Mouse (Mus musculus): ENCODE measurements around the gene Plekha8. TPM values are rescaled to one million over a fixed set of nuclear protein-coding genes. Genes with fewer than 3 reads are reported as not detected.

The Plekha8 gene
- polyA plus RNA-seq, 1 experiment = 2.0 TPM

GRCm38 (mm10) chr6:54681746-54682428, 87.0 kb downstream of the Plekha8 start:
- Histone ChIP-seq H3K27ac (ENCODE audit: control insufficient read depth, insufficient read depth, low read depth, low read length, poor library complexity) (peak overlapping the region; percentile 93), H3K4me1 (ENCODE audit: control insufficient read depth, insufficient read depth, low read length) (no peaks in the 10 kb centered on the region; the same call in 1 of the 2 replicates), H3K4me3 (replicated peaks; ENCODE audit: control insufficient read depth, low read depth, low read length) (peak overlapping the region; percentile 100)
- TF ChIP-seq CTCF (IDR thresholded peaks at IDR 0.05; ENCODE audit: control insufficient read depth, insufficient read depth, low read length) (no peak), POLR2A (IDR thresholded peaks at IDR 0.05; ENCODE audit: borderline replicate concordance, control insufficient read depth, low read depth, low read length) (peak; percentile 79; the same call in 1 of the 2 replicates)
- WGBS = under 1% methylated on average over 59 of the region's 61 CpGs

- Histone ChIP-seq H3K4me1 (ENCODE audit: control insufficient read depth, insufficient read depth, low read length) (no peaks in the 10 kb centered on the region; the same call in 1 of the 2 replicates), H3K27ac (ENCODE audit: control insufficient read depth, insufficient read depth, low read depth, low read length, poor library complexity) (no peak overlapping the region), H3K4me3 (replicated peaks; ENCODE audit: control insufficient read depth, low read depth, low read length) (no peak overlapping the region)
- TF ChIP-seq CTCF (IDR thresholded peaks at IDR 0.05; ENCODE audit: control insufficient read depth, insufficient read depth, low read length) = no peak
- no peak for TF ChIP-seq POLR2A (IDR thresholded peaks at IDR 0.05; ENCODE audit: borderline replicate concordance, control insufficient read depth, low read depth, low read length)
- WGBS = 45% methylated on average over 4 of the region's 4 CpGs
Measured at GRCm38 (mm10) chr6:54684085-54684484, 89.2 kb downstream of the Plekha8 start.

GRCm38 (mm10) chr6:54685103-54685502, 90.2 kb downstream of the Plekha8 start:
- TF ChIP-seq POLR2A (IDR thresholded peaks at IDR 0.05; ENCODE audit: borderline replicate concordance, control insufficient read depth, low read depth, low read length) (no peak), CTCF (IDR thresholded peaks at IDR 0.05; ENCODE audit: control insufficient read depth, insufficient read depth, low read length) (no peak)

GRCm38 (mm10) chr6:54685716-54686395, 90.9 kb downstream of the Plekha8 start:
- no peaks in the 10 kb centered on the region; the same call in 1 of the 2 replicates for H3K4me1 ChIP-seq (ENCODE audit: control insufficient read depth, insufficient read depth, low read length)
- 71% methylated on average over 14 of the region's 14 CpGs for WGBS
- TF ChIP-seq CTCF (IDR thresholded peaks at IDR 0.05; ENCODE audit: control insufficient read depth, insufficient read depth, low read length) (no peak), POLR2A (IDR thresholded peaks at IDR 0.05; ENCODE audit: borderline replicate concordance, control insufficient read depth, low read depth, low read length) (no peak)
- no peak overlapping the region for H3K4me3 ChIP-seq (replicated peaks; ENCODE audit: control insufficient read depth, low read depth, low read length)
- H3K27ac ChIP-seq (ENCODE audit: control insufficient read depth, insufficient read depth, low read depth, low read length, poor library complexity) = no peak overlapping the region

More at GRCm38 (mm10) chr6:54685103-54685502, 90.2 kb downstream of the Plekha8 start:
- WGBS = 20% methylated on average over 5 of the region's 5 CpGs
- Histone ChIP-seq H3K27ac (ENCODE audit: control insufficient read depth, insufficient read depth, low read depth, low read length, poor library complexity) (no peak overlapping the region), H3K4me1 (ENCODE audit: control insufficient read depth, insufficient read depth, low read length) (no peaks in the 10 kb centered on the region; the same call in 1 of the 2 replicates), H3K4me3 (replicated peaks; ENCODE audit: control insufficient read depth, low read depth, low read length) (no peak overlapping the region)

GRCm38 (mm10) chr6:54686946-54687737, 92.2 kb downstream of the Plekha8 start:
- WGBS = 92% methylated on average over 21 of the region's 21 CpGs
- Histone ChIP-seq H3K4me3 (replicated peaks; ENCODE audit: control insufficient read depth, low read depth, low read length) (no peak overlapping the region), H3K4me1 (ENCODE audit: control insufficient read depth, insufficient read depth, low read length) (no peaks in the 10 kb centered on the region; the same call in 1 of the 2 replicates), H3K27ac (ENCODE audit: control insufficient read depth, insufficient read depth, low read depth, low read length, poor library complexity) (no peak overlapping the region)
- TF ChIP-seq POLR2A (IDR thresholded peaks at IDR 0.05; ENCODE audit: borderline replicate concordance, control insufficient read depth, low read depth, low read length) (no peak), CTCF (IDR thresholded peaks at IDR 0.05; ENCODE audit: control insufficient read depth, insufficient read depth, low read length) (no peak)

GRCm38 (mm10) chr6:54688467-54689323, 93.8 kb downstream of the Plekha8 start:
- Histone ChIP-seq H3K4me1 (ENCODE audit: control insufficient read depth, insufficient read depth, low read length) (no peaks in the 10 kb centered on the region; the same call in 1 of the 2 replicates), H3K27ac (ENCODE audit: control insufficient read depth, insufficient read depth, low read depth, low read length, poor library complexity) (no peak overlapping the region), H3K4me3 (replicated peaks; ENCODE audit: control insufficient read depth, low read depth, low read length) (no peak overlapping the region)
- WGBS = 90% methylated on average over 18 of the region's 18 CpGs
- no peak for TF ChIP-seq POLR2A (IDR thresholded peaks at IDR 0.05; ENCODE audit: borderline replicate concordance, control insufficient read depth, low read depth, low read length)
- TF ChIP-seq CTCF (IDR thresholded peaks at IDR 0.05; ENCODE audit: control insufficient read depth, insufficient read depth, low read length) = no peak

GRCm38 (mm10) chr6:54689686-54690085, 94.8 kb downstream of the Plekha8 start:
- no peak overlapping the region for H3K4me3 ChIP-seq (replicated peaks; ENCODE audit: control insufficient read depth, low read depth, low read length)
- TF ChIP-seq CTCF (IDR thresholded peaks at IDR 0.05; ENCODE audit: control insufficient read depth, insufficient read depth, low read length) (no peak), POLR2A (IDR thresholded peaks at IDR 0.05; ENCODE audit: borderline replicate concordance, control insufficient read depth, low read depth, low read length) (no peak)
- WGBS = 83% methylated on average over 7 of the region's 7 CpGs
- no peaks in the 10 kb centered on the region; the same call in 1 of the 2 replicates for H3K4me1 ChIP-seq (ENCODE audit: control insufficient read depth, insufficient read depth, low read length)
- H3K27ac ChIP-seq (ENCODE audit: control insufficient read depth, insufficient read depth, low read depth, low read length, poor library complexity) = no peak overlapping the region

All from bone marrow, adult 2 months (tissue).